ENCODE assay signal across 8 mouse cellular contexts in the genomic region with DNA sequence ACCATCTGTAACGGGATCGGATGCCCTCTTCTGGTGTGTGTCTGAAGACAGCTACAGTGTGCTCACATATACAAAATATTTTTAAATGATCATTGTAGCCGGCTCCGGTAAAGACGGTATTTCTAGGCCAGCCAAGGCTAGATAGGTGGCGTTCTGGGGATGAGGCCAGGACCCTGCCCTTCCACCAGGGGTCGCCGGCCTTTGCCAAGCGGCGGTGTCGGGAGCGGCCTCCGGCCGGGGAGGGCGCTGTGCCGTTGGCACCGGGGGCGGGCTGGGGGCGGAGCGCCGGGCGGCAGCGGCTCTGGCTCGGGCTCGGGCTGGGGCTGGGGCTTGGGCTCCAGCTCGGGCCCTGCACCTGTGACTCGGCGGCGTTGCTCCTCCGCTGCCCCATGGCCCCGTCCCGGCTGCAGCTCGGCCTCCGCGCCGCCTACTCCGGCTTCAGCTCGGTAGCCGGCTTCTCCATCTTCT. TPM values are rescaled to one million over a fixed set of nuclear protein-coding genes. Genes with fewer than 3 reads are reported as not detected.
A peak's percentile ranks its signal among the peaks of the same experiment; 100 is the strongest.
DNase-seq lines count a peak whose midpoint lies in the region; ATAC-seq lines count a peak whose summit lies in the region.

No protein-coding gene starts in this region.

- peak overlapping the region; percentile 80 for H3K4me2 ChIP-seq in hindbrain, embryonic 14.5 days (replicated peaks)

- peak overlapping the region; percentile 94 for H3K9ac ChIP-seq in hindbrain, embryonic 14.5 days

- peak overlapping the region; percentile 88 for H3K4me3 ChIP-seq in hindbrain, embryonic 14.5 days (replicated peaks; ENCODE audit: low read length)

- no peaks in the 10 kb centered on the region for H3K36me3 ChIP-seq in hindbrain, embryonic 14.5 days (replicated peaks; ENCODE audit: control insufficient read depth, insufficient read depth)

- H3K4me1 ChIP-seq in hindbrain, embryonic 14.5 days (replicated peaks; ENCODE audit: control insufficient read depth, insufficient read depth, low read length) = peaks cover 31% of the 10 kb centered on the region; the same call in 1 of the 2 replicates

- peaks cover 8% of the 10 kb centered on the region; the same call in 1 of the 2 replicates for H3K27me3 ChIP-seq in hindbrain, embryonic 14.5 days (ENCODE audit: control insufficient read depth, insufficient read depth, low read length)

- H3K9me3 ChIP-seq in hindbrain, embryonic 14.5 days (ENCODE audit: control insufficient read depth, low read length) = no peaks in the 10 kb centered on the region

- WGBS in hindbrain, embryonic 14.5 days = 2% methylated on average over 35 of the region's 39 CpGs

- H3K27ac ChIP-seq in hindbrain, embryonic 14.5 days = peak overlapping the region; percentile 52

- peak; percentile 83 for ATAC-seq in hindbrain, embryonic 14.5 days (ENCODE audit: low FRiP score)

- DNase-seq in NIH3T3 (ENCODE audit: low read depth) = peak; percentile 96
- peak; percentile 90 for DNase-seq in cerebellum, adult 9-11 months
- peak; percentile 71 to 76 for DNase-seq in frontal cortex, postnatal 25 days (ENCODE audit: low spot score in 2 of 2)
- peak; percentile 84 for DNase-seq in hindbrain, embryonic 14.5 days (ENCODE audit: low spot score)
- peak; percentile 86 for DNase-seq in layer of hippocampus, postnatal 36 days
- DNase-seq in lung, postnatal 36 days = peak; percentile 92
- peak; percentile 90 for DNase-seq in retina, embryonic 14.5 days (ENCODE audit: low spot score)
- DNase-seq in thymus, postnatal 4 days = peak; percentile 99

RNA-seq across cellular contexts. Expression of a gene that starts 5.8 kb away (rescaled TPM):
- 92.6 and 101 TPM in 2 replicates for polyA plus RNA-seq in hindbrain, embryonic 14.5 days (2014; fragmentation: Nextera tagmentation; extraction: Ambion mirVana)
- 100 to 1,000 TPM; 133 to 137 TPM for total RNA-seq in layer of hippocampus, postnatal 36 days (2021)

RNA-seq across cellular contexts. Expression of a gene that starts 16.4 kb away (rescaled TPM):
- polyA plus RNA-seq in hindbrain, embryonic 14.5 days (2014; fragmentation: Nextera tagmentation; extraction: Ambion mirVana) = 7.3 and 9.6 TPM in 2 replicates
- total RNA-seq in layer of hippocampus, postnatal 36 days (2021) = 10 to 100 TPM; 41.0 to 59.9 TPM

RNA-seq across cellular contexts. Expression of a gene that starts 53.0 kb away (rescaled TPM):
- polyA plus RNA-seq in hindbrain, embryonic 14.5 days (2014; fragmentation: Nextera tagmentation; extraction: Ambion mirVana) = 0.20 and 0.31 TPM in 2 replicates
- total RNA-seq in layer of hippocampus, postnatal 36 days (2021) = under 1 TPM; 0.27 to 0.71 TPM

Comparison
In these comparisons a context has a peak if more than half of its experiments do, and no peak if none do; other contexts are left out.
1. Peak in every context shown above with its lines: DNase-seq, ATAC-seq, H3K4me3 ChIP-seq and H3K27ac ChIP-seq.